Mouse (Mus musculus) myocyte (in vitro differentiated cells): ENCODE results near the gene Erich3. TPM values are rescaled to one million over a fixed set of nuclear protein-coding genes. Genes with fewer than 3 reads are reported as not detected.

ENCODE experiments used
- H3K27me3 ChIP-seq: one replicate; pipeline ENCODE4 v1.6.1; 2011; ENCODE audit not compliant: control insufficient read depth, insufficient read depth, insufficient read length
- H3K36me3 ChIP-seq: one replicate; pipeline ENCODE4 v1.6.1; 2011; ENCODE audit not compliant: control insufficient read depth, insufficient read depth
- H3K4me2 ChIP-seq: one replicate; pipeline ENCODE4 v1.6.1; 2011; ENCODE audit warnings: low read depth, control low read depth
- H3K4me3 ChIP-seq: one replicate; pipeline ENCODE4 v1.5.1; 2011; ENCODE audit warnings: mild to moderate bottlenecking, control low read depth, moderate library complexity
- H3K79me2 ChIP-seq: one replicate; pipeline ENCODE4 v1.6.1; 2011; ENCODE audit not compliant: control insufficient read depth, insufficient read depth
- H3ac ChIP-seq: one replicate; pipeline ENCODE4 v1.6.1; 2011; ENCODE audit not compliant: control insufficient read depth, insufficient read length
- CEBPB ChIP-seq: IDR thresholded peaks from 2 replicates; pipeline ENCODE4 v1.6.1; 2011; ENCODE audit warnings: mild to moderate bottlenecking, moderate library complexity; ENCODE audit not compliant: poor library complexity, insufficient read depth, severe bottlenecking
- E2F4 ChIP-seq: IDR thresholded peaks from one replicate; pipeline ENCODE4 v1.6.1; 2011; ENCODE audit warnings: mild to moderate bottlenecking, control low read depth, moderate library complexity; ENCODE audit not compliant: insufficient read depth
- MAX ChIP-seq: IDR thresholded peaks from one replicate; pipeline ENCODE4 v1.6.1; 2011; ENCODE audit warnings: low read depth, mild to moderate bottlenecking, control low read depth
- MYOD1 ChIP-seq, 3 experiments: IDR thresholded peaks; one replicate each; pipeline ENCODE4 v1.6.1; 2011; ENCODE audit warnings: control low read depth in 2 of 3, low read depth in 2 of 3, mild to moderate bottlenecking in 2 of 3, moderate library complexity in 1 of 3; ENCODE audit not compliant: insufficient read length in 2 of 3, control insufficient read depth in 1 of 3
- MYOG ChIP-seq, 3 experiments: IDR thresholded peaks; one replicate each; pipeline ENCODE4 v1.6.1; 2011; ENCODE audit warnings: control low read depth in 2 of 3, low read depth in 2 of 3, mild to moderate bottlenecking in 2 of 3; ENCODE audit not compliant: insufficient read length in 2 of 3, control insufficient read depth in 1 of 3, insufficient read depth in 1 of 3
- POLR2A ChIP-seq: IDR thresholded peaks from one replicate; pipeline ENCODE4 v1.6.1; 2011; ENCODE audit warnings: low read depth, mild to moderate bottlenecking, control low read depth, moderate library complexity; ENCODE audit not compliant: insufficient read length
- POLR2AphosphoS2 ChIP-seq: IDR thresholded peaks from one replicate; pipeline ENCODE4 v1.6.1; 2011; ENCODE audit warnings: low read depth, control low read depth; ENCODE audit not compliant: insufficient read length
- REST ChIP-seq: IDR thresholded peaks from one replicate; pipeline ENCODE4 v1.6.1; 2011; ENCODE audit warnings: mild to moderate bottlenecking, control low read depth, moderate library complexity; ENCODE audit not compliant: insufficient read depth, insufficient read length
- SRF ChIP-seq: IDR thresholded peaks from one replicate; pipeline ENCODE4 v1.6.1; 2011; ENCODE audit warnings: low read depth; ENCODE audit not compliant: control insufficient read depth, insufficient read length
- TCF12 ChIP-seq: IDR thresholded peaks from one replicate; pipeline ENCODE4 v1.6.1; 2011; ENCODE audit warnings: mild to moderate bottlenecking, control low read depth; ENCODE audit not compliant: poor library complexity, insufficient read depth, severe bottlenecking
- TCF3 ChIP-seq: IDR thresholded peaks from one replicate; pipeline ENCODE4 v1.6.1; 2011; ENCODE audit warnings: low read depth, control low read depth; ENCODE audit not compliant: insufficient read length
- USF1 ChIP-seq: IDR thresholded peaks from one replicate; pipeline ENCODE4 v1.6.1; 2011; ENCODE audit warnings: low read depth, mild to moderate bottlenecking, control low read depth, moderate library complexity
- polyA plus RNA-seq: library from polyadenylated mRNA; unstranded; fragments of >200 nt; fragmentation: generic; extraction: Trizol; gene quantifications from one replicate; pipeline ENCODE4 v1.2.1, GENCODE M21; 2012; ENCODE audit warnings: missing spikeins

Erich3 gene
- polyA plus RNA-seq, 1 experiment, result not detected

GRCm38 (mm10) chr3:154708150-154708549 lies 44.5 kb downstream of the Erich3 start:
- no peak overlapping the region for H3K4me2 ChIP-seq
- H3K79me2 ChIP-seq, result no peaks in the 10 kb centered on the region
- no peak overlapping the region for H3K4me3 ChIP-seq
- no peak overlapping the region for H3ac ChIP-seq
- H3K36me3 ChIP-seq, result no peaks in the 10 kb centered on the region
- H3K27me3 ChIP-seq, result no peaks in the 10 kb centered on the region
- no peak for TF ChIP-seq SRF
- TF ChIP-seq REST, result no peak
- no peak for TF ChIP-seq POLR2AphosphoS2

GRCm38 (mm10) chr3:154723198-154723597 lies 59.5 kb downstream of the Erich3 start:
- TF ChIP-seq MYOG (IDR thresholded peaks at IDR 0.05; ENCODE audit: control insufficient read depth in 1 of 3, insufficient read depth in 1 of 3, insufficient read length in 2 of 3, low read depth in 2 of 3) (no peak), REST (no peak), MYOD1 (IDR thresholded peaks at IDR 0.05; ENCODE audit: control insufficient read depth in 1 of 3, insufficient read length in 2 of 3, low read depth in 2 of 3) (no peak), E2F4 (no peak), USF1 (no peak), MAX (no peak), POLR2A (no peak), SRF (no peak), CEBPB (no peak), TCF12 (no peak), POLR2AphosphoS2 (no peak), TCF3 (no peak)
- Histone ChIP-seq H3K4me3 (no peak overlapping the region), H3ac (no peak overlapping the region)

GRCm38 (mm10) chr3:154731431-154731830 lies 67.8 kb downstream of the Erich3 start:
- no peak overlapping the region for H3K4me2 ChIP-seq
- H3K36me3 ChIP-seq, result no peaks in the 10 kb centered on the region
- no peaks in the 10 kb centered on the region for H3K79me2 ChIP-seq
- H3ac ChIP-seq, result no peak overlapping the region
- no peaks in the 10 kb centered on the region for H3K27me3 ChIP-seq
- no peak for TF ChIP-seq MAX
- no peak for TF ChIP-seq TCF12
- TF ChIP-seq MYOG (IDR thresholded peaks at IDR 0.05; ENCODE audit: control insufficient read depth in 1 of 3, insufficient read depth in 1 of 3, insufficient read length in 2 of 3, low read depth in 2 of 3), result no peak
- no peak for TF ChIP-seq E2F4
- TF ChIP-seq POLR2AphosphoS2, result no peak
- TF ChIP-seq MYOD1 (IDR thresholded peaks at IDR 0.05; ENCODE audit: control insufficient read depth in 1 of 3, insufficient read length in 2 of 3, low read depth in 2 of 3), result no peak
- TF ChIP-seq TCF3, result no peak
- TF ChIP-seq CEBPB, result no peak
- TF ChIP-seq USF1, result no peak
- TF ChIP-seq SRF, result no peak
- TF ChIP-seq REST, result no peak
- TF ChIP-seq POLR2A, result no peak
- H3K4me3 ChIP-seq, result no peak overlapping the region

More at GRCm38 (mm10) chr3:154723198-154723597, 59.5 kb downstream of the Erich3 start:
- H3K27me3 ChIP-seq, result no peaks in the 10 kb centered on the region
- H3K4me2 ChIP-seq, result no peak overlapping the region
- no peaks in the 10 kb centered on the region for H3K36me3 ChIP-seq
- H3K79me2 ChIP-seq, result no peaks in the 10 kb centered on the region

GRCm38 (mm10) chr3:154741496-154741895 lies 77.8 kb downstream of the Erich3 start:
- H3K4me3 ChIP-seq, result no peak overlapping the region
- H3K4me2 ChIP-seq, result no peak overlapping the region
- TF ChIP-seq SRF (no peak), E2F4 (no peak), MAX (no peak), MYOG (IDR thresholded peaks at IDR 0.05; ENCODE audit: control insufficient read depth in 1 of 3, insufficient read depth in 1 of 3, insufficient read length in 2 of 3, low read depth in 2 of 3) (no peak), MYOD1 (IDR thresholded peaks at IDR 0.05; ENCODE audit: control insufficient read depth in 1 of 3, insufficient read length in 2 of 3, low read depth in 2 of 3) (no peak), USF1 (no peak), TCF12 (no peak), POLR2AphosphoS2 (no peak), CEBPB (no peak)
- H3K79me2 ChIP-seq, result no peaks in the 10 kb centered on the region
- H3ac ChIP-seq, result no peak overlapping the region
- H3K36me3 ChIP-seq, result no peaks in the 10 kb centered on the region
- no peaks in the 10 kb centered on the region for H3K27me3 ChIP-seq

- Histone ChIP-seq H3K36me3 (no peaks in the 10 kb centered on the region), H3ac (no peak overlapping the region), H3K4me2 (no peak overlapping the region), H3K79me2 (no peaks in the 10 kb centered on the region), H3K4me3 (no peak overlapping the region), H3K27me3 (no peaks in the 10 kb centered on the region)
- TF ChIP-seq CEBPB (no peak), TCF12 (no peak), POLR2A (no peak), MAX (no peak), E2F4 (no peak), POLR2AphosphoS2 (no peak), TCF3 (no peak), USF1 (no peak), REST (no peak), MYOG (IDR thresholded peaks at IDR 0.05; ENCODE audit: control insufficient read depth in 1 of 3, insufficient read depth in 1 of 3, insufficient read length in 2 of 3, low read depth in 2 of 3) (no peak), SRF (no peak), MYOD1 (IDR thresholded peaks at IDR 0.05; ENCODE audit: control insufficient read depth in 1 of 3, insufficient read length in 2 of 3, low read depth in 2 of 3) (no peak)
These were observed 79.3 kb downstream of the Erich3 start for GRCm38 (mm10) chr3:154742927-154743326.
